In genomic region chr14:104827404-104827803, GRCm38 (mm10) we compare ENCODE assay signal across 22 mouse cellular contexts.
DNase-seq lines count a peak whose midpoint lies in the region; ATAC-seq lines count a peak whose summit lies in the region.
"Had no signal": no experiment of that assay in that cellular context is flagged by ENCODE, and none has a peak within 500 bp of the region (broad histone marks: within the 10 kb centered on the region; RNA-seq: fewer than 3 reads in every experiment).

No protein-coding gene starts in this region.

- no peaks in the 10 kb centered on the region for H3K36me3 ChIP-seq in embryonic facial prominence, embryonic 14.5 days (ENCODE audit: control insufficient read depth, insufficient read depth, low read length)
- H3K36me3 ChIP-seq in embryonic facial prominence, embryonic 10.5 days (replicated peaks) = no peaks in the 10 kb centered on the region
- no peaks in the 10 kb centered on the region for H3K36me3 ChIP-seq in forebrain, embryonic 16.5 days (ENCODE audit: control insufficient read depth, insufficient read depth)
- no peaks in the 10 kb centered on the region for H3K36me3 ChIP-seq in forebrain, embryonic 10.5 days (replicated peaks)
- no peaks in the 10 kb centered on the region for H3K36me3 ChIP-seq in neural tube, embryonic 11.5 days (ENCODE audit: control insufficient read depth, insufficient read depth, low read length)
- no peaks in the 10 kb centered on the region for H3K36me3 ChIP-seq in neural tube, embryonic 15.5 days
- H3K36me3 ChIP-seq: embryonic facial prominence, embryonic 13.5 days; heart, embryonic 12.5 days; hindbrain, embryonic 13.5 days had no signal

- no peak overlapping the region for H3K9ac ChIP-seq in embryonic facial prominence, embryonic 14.5 days (ENCODE audit: low read depth, low read length)
- no peak overlapping the region for H3K9ac ChIP-seq in forebrain, embryonic 16.5 days (replicated peaks; ENCODE audit: low read depth, low read length)
- no peak overlapping the region for H3K9ac ChIP-seq in neural tube, embryonic 11.5 days (ENCODE audit: low read length)
- no peak overlapping the region for H3K9ac ChIP-seq in neural tube, embryonic 15.5 days (replicated peaks)
- H3K9ac ChIP-seq: embryonic facial prominence, embryonic 13.5 days; heart, embryonic 12.5 days; hindbrain, embryonic 13.5 days had no signal

- H3K4me2 ChIP-seq in embryonic facial prominence, embryonic 14.5 days (ENCODE audit: low read depth, low read length) = no peak overlapping the region
- H3K4me2 ChIP-seq in forebrain, embryonic 16.5 days (ENCODE audit: low read length) = no peak overlapping the region
- H3K4me2 ChIP-seq in neural tube, embryonic 11.5 days (ENCODE audit: low read depth) = no peak overlapping the region
- H3K4me2 ChIP-seq in neural tube, embryonic 15.5 days = no peak overlapping the region
- H3K4me2 ChIP-seq: embryonic facial prominence, embryonic 13.5 days; heart, embryonic 12.5 days; hindbrain, embryonic 13.5 days had no signal

- no peak for ATAC-seq in embryonic facial prominence, embryonic 14.5 days (ENCODE audit: low read depth)
- 0 out of 2 replicates have a peak, but pooled peaks have one; percentile 36 for ATAC-seq in forebrain, embryonic 16.5 days
- peak; percentile 68 for ATAC-seq in neural tube, embryonic 11.5 days (ENCODE audit: insufficient read depth, low FRiP score, low TSS enrichment)
- ATAC-seq in neural tube, embryonic 15.5 days (ENCODE audit: low FRiP score) = no peak
- ATAC-seq: hindbrain, postnatal 0 days; Patski had no signal

- H3K4me3 ChIP-seq in embryonic facial prominence, embryonic 14.5 days (ENCODE audit: low read depth, low read length) = no peak overlapping the region
- no peak overlapping the region for H3K4me3 ChIP-seq in embryonic facial prominence, embryonic 10.5 days
- H3K4me3 ChIP-seq in forebrain, embryonic 16.5 days (replicated peaks; ENCODE audit: low read length) = no peak overlapping the region
- no peak overlapping the region for H3K4me3 ChIP-seq in forebrain, embryonic 10.5 days
- no peak overlapping the region for H3K4me3 ChIP-seq in neural tube, embryonic 11.5 days (ENCODE audit: low read depth, low read length)
- no peak overlapping the region for H3K4me3 ChIP-seq in neural tube, embryonic 15.5 days (replicated peaks)
- H3K4me3 ChIP-seq: embryonic facial prominence, embryonic 13.5 days; heart, embryonic 12.5 days; hindbrain, embryonic 13.5 days had no signal

- no peaks in the 10 kb centered on the region for H3K9me3 ChIP-seq in embryonic facial prominence, embryonic 14.5 days (ENCODE audit: control insufficient read depth, low read length)
- H3K9me3 ChIP-seq in embryonic facial prominence, embryonic 10.5 days = no peaks in the 10 kb centered on the region
- H3K9me3 ChIP-seq in forebrain, embryonic 16.5 days (ENCODE audit: control insufficient read depth, low read length) = no peaks in the 10 kb centered on the region
- H3K9me3 ChIP-seq in forebrain, embryonic 10.5 days = no peaks in the 10 kb centered on the region
- H3K9me3 ChIP-seq in neural tube, embryonic 11.5 days (ENCODE audit: control insufficient read depth, low read length) = no peaks in the 10 kb centered on the region
- H3K9me3 ChIP-seq in neural tube, embryonic 15.5 days (replicated peaks) = no peaks in the 10 kb centered on the region
- H3K9me3 ChIP-seq: embryonic facial prominence, embryonic 13.5 days; heart, embryonic 12.5 days; hindbrain, embryonic 13.5 days had no signal

- WGBS in embryonic facial prominence, embryonic 14.5 days = 48% methylated on average over 4 of the region's 4 CpGs
- 45% methylated on average over 4 of the region's 4 CpGs for WGBS in embryonic facial prominence, embryonic 10.5 days
- whole genome bisulfite sequencing in forebrain, embryonic 16.5 days = 18% methylated on average over 4 of the region's 4 CpGs
- 40% methylated on average over 4 of the region's 4 CpGs for WGBS in forebrain, embryonic 10.5 days
- WGBS in neural tube, embryonic 11.5 days = 46% methylated on average over 4 of the region's 4 CpGs
- WGBS in neural tube, embryonic 15.5 days = 17% methylated on average over 4 of the region's 4 CpGs

- DNase-seq in embryonic facial prominence, embryonic 14.5 days (ENCODE audit: low spot score) = peak; percentile 27
- no peak for DNase-seq in embryonic facial prominence, embryonic 10.5 days (ENCODE audit: low spot score)
- DNase-seq in forebrain, embryonic 10.5 days (ENCODE audit: extremely low spot score, low spot score) = no peak
- DNase-seq in neural tube, embryonic 11.5 days (ENCODE audit: low spot score) = no peak
- DNase-seq in retina, embryonic 14.5 days (ENCODE audit: low spot score) = peak; percentile 51
- DNase-seq in adrenal gland, postnatal 14 days = no peak
- DNase-seq: adrenal gland, adult 8-10 months; cerebellum, adult 11-12 months; cerebellum, adult 9-10 months; cerebellum, postnatal 25 days; gastrocnemius, postnatal 14 days; heart, postnatal 36 days; kidney, adult 11 months; kidney, adult 9 months had no signal

- H3K27ac ChIP-seq in embryonic facial prominence, embryonic 14.5 days (replicated peaks; ENCODE audit: low read depth, low read length) = no peak overlapping the region
- no peak overlapping the region for H3K27ac ChIP-seq in embryonic facial prominence, embryonic 10.5 days (replicated peaks)
- no peak overlapping the region for H3K27ac ChIP-seq in forebrain, embryonic 16.5 days (ENCODE audit: low read length)
- H3K27ac ChIP-seq in forebrain, embryonic 10.5 days = no peak overlapping the region
- H3K27ac ChIP-seq in neural tube, embryonic 11.5 days (ENCODE audit: low read depth, low read length) = no peak overlapping the region
- H3K27ac ChIP-seq in neural tube, embryonic 15.5 days (replicated peaks) = no peak overlapping the region
- H3K27ac ChIP-seq: embryonic facial prominence, embryonic 13.5 days; hindbrain, embryonic 13.5 days; hindbrain, postnatal 0 days had no signal

- no peaks in the 10 kb centered on the region for H3K27me3 ChIP-seq in embryonic facial prominence, embryonic 14.5 days (replicated peaks; ENCODE audit: control insufficient read depth, insufficient read depth, low read length)
- H3K27me3 ChIP-seq in embryonic facial prominence, embryonic 10.5 days (replicated peaks; ENCODE audit: low read depth, poor library complexity, severe bottlenecking) = no peaks in the 10 kb centered on the region
- no peaks in the 10 kb centered on the region for H3K27me3 ChIP-seq in forebrain, embryonic 16.5 days (replicated peaks; ENCODE audit: control insufficient read depth, insufficient read depth, low read length)
- peaks cover 18% of the 10 kb centered on the region for H3K27me3 ChIP-seq in forebrain, embryonic 10.5 days (ENCODE audit: poor library complexity, severe bottlenecking)
- H3K27me3 ChIP-seq in neural tube, embryonic 11.5 days (ENCODE audit: control insufficient read depth, insufficient read depth, low read length) = no peaks in the 10 kb centered on the region
- no peaks in the 10 kb centered on the region for H3K27me3 ChIP-seq in neural tube, embryonic 15.5 days (replicated peaks)
- H3K27me3 ChIP-seq: CH12.LX; embryonic facial prominence, embryonic 13.5 days; heart, embryonic 12.5 days; hindbrain, embryonic 13.5 days had no signal

- H3K4me1 ChIP-seq in embryonic facial prominence, embryonic 14.5 days (ENCODE audit: control insufficient read depth, insufficient read depth, low read length) = no peaks in the 10 kb centered on the region
- H3K4me1 ChIP-seq in embryonic facial prominence, embryonic 10.5 days = peaks cover 5% of the 10 kb centered on the region; the same call in 1 of the 2 replicates
- H3K4me1 ChIP-seq in forebrain, embryonic 16.5 days (replicated peaks; ENCODE audit: control insufficient read depth, insufficient read depth, low read length) = no peaks in the 10 kb centered on the region
- peaks cover 18% of the 10 kb centered on the region for H3K4me1 ChIP-seq in forebrain, embryonic 10.5 days
- H3K4me1 ChIP-seq in neural tube, embryonic 11.5 days (ENCODE audit: control insufficient read depth, insufficient read depth, low read length) = no peaks in the 10 kb centered on the region
- no peaks in the 10 kb centered on the region for H3K4me1 ChIP-seq in neural tube, embryonic 15.5 days
- H3K4me1 ChIP-seq: embryonic facial prominence, embryonic 13.5 days; heart, embryonic 12.5 days had no signal

Comparison
In these comparisons a context has a peak if more than half of its experiments do, and no peak if none do; other contexts are left out.
1. ATAC-seq: peak in forebrain, embryonic 16.5 days (single experiment) and neural tube, embryonic 11.5 days (single experiment); none in embryonic facial prominence, embryonic 14.5 days (single experiment) and neural tube, embryonic 15.5 days (single experiment).
2. DNase-seq: peak in embryonic facial prominence, embryonic 14.5 days (single experiment) and retina, embryonic 14.5 days (single experiment); none in embryonic facial prominence, embryonic 10.5 days (single experiment), forebrain, embryonic 10.5 days (single experiment), neural tube, embryonic 11.5 days (single experiment) and adrenal gland, postnatal 14 days (single experiment).